Mouse (Mus musculus) left cerebral cortex, adult 2 months (tissue): ENCODE results near the gene Ptn. TPM values are rescaled to one million over a fixed set of nuclear protein-coding genes. Genes with fewer than 3 reads are reported as not detected.

Experiments used
- DNase-seq, 2 experiments: peaks; one replicate each; pipeline ENCODE4 v3.0.0; 2021 to 2022; ENCODE audit warnings: low spot score in 2 of 2, mixed read lengths in 1 of 2; ENCODE audit errors: extremely low spot score in 1 of 2
- H3K27ac ChIP-seq: fragments of 200-600 bp; 2 replicates; pipeline ENCODE4 v1.8.1; 2022
- H3K4me3 ChIP-seq: fragments of 200-600 bp; 2 replicates; pipeline ENCODE4 v1.8.1; 2022
- CTCF ChIP-seq: fragments of 200-600 bp; IDR thresholded peaks from 2 replicates; pipeline ENCODE4 v1.8.1; 2022; ENCODE audit warnings: antibody characterized with exemption, mild to moderate bottlenecking, moderate library complexity
- intact Hi-C: fragments of 180-260 bp; cut with DNase I; formaldehyde crosslinking; loops from one replicate; pipeline ENCODE4 v1.15.1; 2025
- total RNA-seq, 2 experiments: library from RNA; stranded (reverse); gene quantifications; 2 replicates each; pipeline ENCODE4 v1.2.3; 2021

The Ptn gene
- total RNA-seq, 2 experiments from 2014 or later = 358 to 392 TPM

- intact Hi-C loops = no loop called here
- H3K27ac ChIP-seq = no peak overlapping the region
These were observed 28.7 kb upstream of the Ptn start for GRCm38 (mm10) chr6:36838747-36839146.

DNA sequence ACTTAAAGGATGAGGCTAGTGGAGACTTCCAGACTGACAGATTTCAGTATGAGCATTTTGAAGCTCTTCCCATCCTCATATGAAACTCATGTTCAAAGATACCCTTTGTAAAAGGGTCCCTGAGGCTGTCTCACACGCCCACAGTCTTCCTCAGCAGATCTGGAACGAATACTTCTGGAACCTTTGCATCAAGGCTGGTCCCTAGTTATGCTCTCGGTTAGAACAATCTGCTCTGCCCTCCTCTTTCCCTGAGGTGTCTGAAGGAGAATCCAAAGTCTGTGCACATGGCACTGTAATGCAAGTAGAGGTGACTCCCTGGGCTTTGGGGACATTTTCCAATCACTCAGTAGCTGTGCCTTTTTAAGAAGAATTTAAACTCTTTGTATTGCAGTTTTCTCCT, 25.3 kb upstream of the Ptn start:
- intact Hi-C loops = no loop called here
- H3K27ac ChIP-seq = no peak overlapping the region
- TF ChIP-seq CTCF = no peak
- no peak overlapping the region for H3K4me3 ChIP-seq
- DNase-seq = no peak

More at GRCm38 (mm10) chr6:36838747-36839146, 28.7 kb upstream of the Ptn start:
- no peak for DNase-seq
- TF ChIP-seq CTCF = no peak
- H3K4me3 ChIP-seq = no peak overlapping the region

GRCm38 (mm10) chr6:36834695-36835265, 24.8 kb upstream of the Ptn start:
- no peak for DNase-seq
- intact Hi-C loops = no loop called here
- Histone ChIP-seq H3K4me3 (no peak overlapping the region), H3K27ac (no peak overlapping the region)
- TF ChIP-seq CTCF = no peak

DNA sequence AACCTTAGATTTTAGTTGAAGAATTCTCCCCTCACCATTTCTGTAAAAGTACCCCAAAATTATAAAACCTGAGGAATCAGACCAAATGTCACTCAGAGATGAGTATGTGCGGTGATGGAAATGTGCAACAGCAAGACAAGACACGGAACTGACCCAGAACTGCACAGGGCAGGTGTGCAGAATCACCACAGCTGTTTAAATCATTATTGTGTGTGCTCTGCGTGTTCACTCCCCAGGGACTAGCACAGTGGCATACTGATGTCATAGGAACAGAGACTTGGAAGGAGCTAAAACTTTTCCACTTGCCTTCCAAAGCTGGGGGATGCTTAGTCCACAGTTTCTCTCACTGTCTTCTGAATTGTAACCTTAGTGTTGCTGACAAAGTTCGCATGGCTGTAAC, 22.7 kb upstream of the Ptn start:
- Histone ChIP-seq H3K4me3 (no peak overlapping the region), H3K27ac (no peak overlapping the region)
- no peak for TF ChIP-seq CTCF
- DNase-seq = no peak
- intact Hi-C loops = no loop called here

DNA sequence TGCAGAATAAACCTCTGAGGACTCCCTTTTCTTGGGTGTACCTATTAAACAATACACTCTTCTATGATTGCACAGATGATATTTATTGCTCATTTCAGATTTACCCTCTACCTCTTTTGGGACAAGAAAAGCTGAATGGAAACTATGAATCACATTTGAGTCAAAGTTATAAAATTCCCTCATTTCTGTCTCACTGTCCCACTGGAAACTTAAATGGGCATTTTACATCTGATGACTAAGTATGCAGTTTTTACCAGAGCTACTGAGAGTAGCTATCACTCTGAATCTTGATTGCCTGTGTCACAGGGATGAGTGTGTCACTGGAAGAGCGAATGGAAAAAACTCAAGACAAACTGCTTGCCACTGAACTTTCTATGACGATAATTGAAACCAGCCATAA, 22.2 kb upstream of the Ptn start:
- Histone ChIP-seq H3K4me3 (no peak overlapping the region), H3K27ac (no peak overlapping the region)
- DNase-seq = no peak
- TF ChIP-seq CTCF = no peak
- intact Hi-C loops = no loop called here

GRCm38 (mm10) chr6:36830371-36830925, 20.4 kb upstream of the Ptn start:
- no peak overlapping the region for H3K27ac ChIP-seq
- TF ChIP-seq CTCF = no peak
- no peak overlapping the region for H3K4me3 ChIP-seq
- intact Hi-C loops = no loop called here
- no peak for DNase-seq

GRCm38 (mm10) chr6:36819784-36820050, 9.7 kb upstream of the Ptn start:
- no peak for DNase-seq
- no peak for TF ChIP-seq CTCF
- Histone ChIP-seq H3K27ac (peak overlapping the region; percentile 28; the same call in 1 of the 2 replicates), H3K4me3 (no peak overlapping the region)
- intact Hi-C loops = loop anchor here (10.0 kb wide), 2 partner anchors 215 kb away; no protein-coding TSS in a partner anchor

DNA sequence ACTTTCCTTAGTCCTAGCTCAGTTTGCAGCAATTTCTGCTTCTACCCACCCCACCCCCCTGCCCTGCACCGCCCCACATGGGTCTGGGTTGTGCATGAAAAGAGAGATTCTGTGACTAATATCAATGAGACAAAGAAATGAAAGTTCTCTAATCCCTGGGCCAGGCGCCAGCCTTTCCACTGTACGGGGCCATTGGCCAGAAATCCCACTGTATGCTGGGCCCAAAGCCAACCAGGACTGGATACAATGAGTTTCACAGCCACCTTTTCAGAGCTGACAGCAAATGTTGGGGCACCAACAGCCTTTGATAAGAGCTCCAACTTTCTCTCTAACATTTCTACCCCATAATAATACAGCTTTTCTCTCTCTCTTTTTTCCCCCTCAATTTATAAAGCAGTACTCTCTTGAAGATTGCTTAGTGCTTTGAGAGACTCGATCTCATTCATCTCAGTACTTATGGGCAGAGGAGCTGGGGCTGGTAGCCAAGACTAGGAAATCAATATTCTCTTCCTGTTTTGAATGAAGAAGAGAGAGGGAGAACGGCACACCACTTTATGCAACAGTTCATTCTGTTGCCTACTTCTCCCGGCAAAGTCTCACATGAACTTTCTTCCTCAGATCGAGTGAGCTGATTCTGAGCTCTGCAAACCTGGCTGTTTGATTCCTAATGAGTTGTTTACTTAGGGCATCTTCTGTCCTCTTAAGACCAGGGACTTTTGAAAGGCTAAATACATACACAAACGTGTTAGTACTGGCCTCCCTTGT, 9.2 kb upstream of the Ptn start:
- Histone ChIP-seq H3K27ac (peak overlapping the region; percentile 34), H3K4me3 (no peak overlapping the region)
- no peak for TF ChIP-seq CTCF
- peak in 1 of 2 experiments; percentile 55 for DNase-seq
- intact Hi-C loops = loop anchor here (10.0 kb wide), 2 partner anchors 214 to 216 kb away; no protein-coding TSS in a partner anchor

DNA sequence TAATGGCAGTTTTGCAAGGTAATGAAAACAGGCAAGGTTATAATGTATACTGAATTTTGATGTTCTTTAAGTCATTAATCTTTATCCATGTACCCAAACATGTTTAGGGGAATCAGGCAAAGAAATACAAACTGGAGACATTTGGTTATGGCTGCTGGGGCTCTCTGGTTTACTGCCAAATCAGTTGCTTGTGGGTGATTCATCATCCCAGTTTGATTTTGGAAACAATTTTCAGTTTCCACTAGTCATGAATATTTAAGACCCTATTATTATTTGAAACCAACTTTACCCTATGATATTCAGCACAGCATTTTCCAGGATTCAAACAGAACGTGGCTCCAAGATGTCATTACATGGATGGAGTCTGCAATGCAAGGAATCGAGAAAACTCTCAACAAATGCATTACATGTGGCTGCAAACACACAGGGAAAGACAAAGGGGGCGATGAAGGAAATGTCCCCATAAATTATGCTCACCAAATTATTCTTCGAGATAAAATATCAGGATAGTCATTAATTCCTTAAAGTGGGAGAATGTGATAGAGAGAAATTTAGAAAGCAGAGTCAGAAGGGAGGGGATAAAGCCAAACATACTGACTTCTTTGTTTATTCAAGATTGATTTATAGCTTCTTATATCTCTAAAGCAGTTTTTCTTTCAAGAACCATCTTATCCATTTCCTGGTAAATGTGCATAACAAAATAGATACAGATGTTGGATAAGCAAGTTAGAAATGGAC, 8.4 kb upstream of the Ptn start:
- TF ChIP-seq CTCF = no peak
- DNase-seq = no peak
- Histone ChIP-seq H3K4me3 (no peak overlapping the region), H3K27ac (peak overlapping the region; percentile 34)
- intact Hi-C loops = loop anchor here (10.0 kb wide), 2 partner anchors 214 to 216 kb away; no protein-coding TSS in a partner anchor

DNA sequence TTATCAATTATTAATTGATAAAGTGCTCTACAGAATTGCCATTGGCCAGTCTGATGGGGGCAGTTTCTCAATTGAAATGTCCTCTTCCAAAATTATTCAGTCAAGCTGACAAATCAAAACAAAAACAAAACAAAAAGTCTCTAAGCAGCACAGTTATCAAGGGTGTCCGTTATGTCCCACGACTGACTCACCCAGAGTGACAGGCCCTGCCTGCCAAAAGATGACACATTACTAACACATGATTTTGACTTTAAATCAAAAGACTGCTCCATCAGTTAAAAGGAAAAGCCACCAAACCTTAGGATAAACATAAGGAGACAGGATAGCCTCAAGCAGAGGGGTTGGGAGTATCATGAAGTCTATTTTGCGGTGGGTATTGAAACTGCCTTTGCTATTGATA, 6.6 kb upstream of the Ptn start:
- peak overlapping the region; percentile 22 for H3K27ac ChIP-seq
- intact Hi-C loops = loop anchor here (2.0 to 10.0 kb wide), 3 partner anchors 26 to 218 kb away; no protein-coding TSS in a partner anchor
- DNase-seq = no peak
- H3K4me3 ChIP-seq = no peak overlapping the region
- no peak for TF ChIP-seq CTCF

DNA sequence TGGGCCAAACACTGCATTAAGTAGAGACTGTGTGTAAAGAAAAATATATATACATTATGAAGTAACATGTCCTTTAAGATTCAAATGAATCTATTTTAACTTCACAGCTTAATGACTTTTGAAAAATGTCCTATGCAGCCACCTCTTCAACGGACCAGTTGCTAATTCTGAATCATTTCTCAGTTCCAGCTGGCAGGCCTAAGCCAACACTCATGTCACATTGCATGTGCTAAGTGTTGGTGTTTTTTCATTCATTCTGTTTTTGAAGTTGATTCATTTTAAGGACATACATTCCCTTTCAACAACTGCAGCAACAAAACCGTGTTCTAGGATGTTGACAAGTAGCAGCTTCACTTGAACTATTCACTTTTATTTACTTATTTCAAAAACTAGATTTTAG, 6.0 kb upstream of the Ptn start:
- intact Hi-C loops = loop anchor here (2.0 to 10.0 kb wide), 3 partner anchors 27 to 219 kb away; no protein-coding TSS in a partner anchor

More for the DNA sequence above, 6.0 kb upstream of the Ptn start:
- DNase-seq = no peak
- Histone ChIP-seq H3K27ac (no peak overlapping the region; the same call in none of the 2 replicates), H3K4me3 (no peak overlapping the region)
- TF ChIP-seq CTCF = no peak
